24 mouse cellular contexts compared by ENCODE assay signal in the genomic region with DNA sequence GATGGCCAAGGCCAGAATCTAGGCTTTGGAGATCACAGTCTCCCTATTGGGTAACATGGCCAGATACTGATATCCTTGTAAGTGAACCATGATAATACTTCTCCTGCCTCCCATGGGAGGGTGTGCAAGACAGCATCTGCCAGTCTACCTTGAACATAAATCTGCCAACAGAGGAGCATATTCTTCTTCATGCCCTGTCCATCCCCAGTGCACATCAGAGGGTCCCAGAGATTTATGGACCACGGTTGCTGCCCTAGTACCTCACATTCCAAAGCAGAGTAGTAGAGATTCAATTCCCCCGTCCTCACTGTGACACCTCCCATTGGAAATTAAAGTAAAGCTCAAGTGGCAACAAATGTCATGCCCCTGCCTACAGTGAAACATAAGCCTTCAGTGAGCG.
A peak's percentile ranks its signal among the peaks of the same experiment; 100 is the strongest.
DNase-seq lines count a peak whose midpoint lies in the region; ATAC-seq lines count a peak whose summit lies in the region.
"Had no signal": no experiment of that assay in that cellular context is flagged by ENCODE, and none has a peak within 500 bp of the region (broad histone marks: within the 10 kb centered on the region; RNA-seq: fewer than 3 reads in every experiment).

No protein-coding gene starts in this region.

- H3K27ac ChIP-seq in kidney, embryonic 14.5 days (ENCODE audit: low read depth, low read length) = no peak overlapping the region
- H3K27ac ChIP-seq in kidney, embryonic 16.5 days (ENCODE audit: low read length) = no peak overlapping the region
- H3K27ac ChIP-seq: embryonic facial prominence, embryonic 10.5 days; embryonic facial prominence, embryonic 12.5 days; forebrain, embryonic 12.5 days had no signal

- H3K4me2 ChIP-seq in kidney, embryonic 14.5 days (replicated peaks; ENCODE audit: low read depth, low read length) = no peak overlapping the region
- H3K4me2 ChIP-seq in kidney, embryonic 16.5 days (replicated peaks; ENCODE audit: low read depth, low read length) = no peak overlapping the region
- H3K4me2 ChIP-seq: embryonic facial prominence, embryonic 12.5 days; forebrain, embryonic 12.5 days had no signal

- no peaks in the 10 kb centered on the region for H3K27me3 ChIP-seq in kidney, embryonic 14.5 days (ENCODE audit: control insufficient read depth, insufficient read depth, low read length)
- H3K27me3 ChIP-seq in kidney, embryonic 16.5 days (ENCODE audit: insufficient read depth, low read length) = no peaks in the 10 kb centered on the region
- H3K27me3 ChIP-seq: CH12.LX; embryonic facial prominence, embryonic 12.5 days; forebrain, embryonic 12.5 days; Patski had no signal

- no peak for DNase-seq in kidney, adult 9 months
- no peak for DNase-seq in kidney, postnatal 36 days
- DNase-seq in mesoderm, embryonic 11.5 days (ENCODE audit: low read depth, low spot score) = peak; percentile 40
- DNase-seq: adrenal gland, adult 8-10 months; adrenal gland, postnatal 14 days; adrenal gland, postnatal 36 days; B cell, adult 2 months; cerebellum, adult 11-12 months; cerebellum, adult 2 months; cerebellum, adult 9-10 months; cerebellum, postnatal 10 days; cerebellum, postnatal 25 days had no signal

- 29% methylated on average over 3 of the region's 3 CpGs for WGBS in kidney, embryonic 14.5 days
- 23% methylated on average over 3 of the region's 3 CpGs for WGBS in kidney, embryonic 16.5 days

- H3K9ac ChIP-seq in kidney, embryonic 14.5 days (ENCODE audit: low read depth, low read length) = no peak overlapping the region
- no peak overlapping the region for H3K9ac ChIP-seq in kidney, embryonic 16.5 days (replicated peaks; ENCODE audit: low read length)
- H3K9ac ChIP-seq: embryonic facial prominence, embryonic 12.5 days; forebrain, embryonic 12.5 days had no signal

- H3K4me1 ChIP-seq in kidney, embryonic 14.5 days (ENCODE audit: control insufficient read depth, insufficient read depth, low read length) = no peaks in the 10 kb centered on the region
- peaks cover 10% of the 10 kb centered on the region for H3K4me1 ChIP-seq in kidney, embryonic 16.5 days (ENCODE audit: insufficient read depth, low read length)
- H3K4me1 ChIP-seq: forebrain, embryonic 12.5 days had no signal

- H3K9me3 ChIP-seq in kidney, embryonic 14.5 days (ENCODE audit: control insufficient read depth, low read length) = no peaks in the 10 kb centered on the region
- H3K9me3 ChIP-seq in kidney, embryonic 16.5 days (ENCODE audit: low read length) = 0 out of 2 replicates have a peak, but pooled peaks cover 3% of the 10 kb centered on the region
- H3K9me3 ChIP-seq: embryonic facial prominence, embryonic 10.5 days; embryonic facial prominence, embryonic 12.5 days; forebrain, embryonic 12.5 days; G1E had no signal

- H3K36me3 ChIP-seq in kidney, embryonic 14.5 days (ENCODE audit: control insufficient read depth, insufficient read depth, low read length) = no peaks in the 10 kb centered on the region
- H3K36me3 ChIP-seq in kidney, embryonic 16.5 days (ENCODE audit: insufficient read depth, low read length) = no peaks in the 10 kb centered on the region
- H3K36me3 ChIP-seq: embryonic facial prominence, embryonic 10.5 days; embryonic facial prominence, embryonic 12.5 days; forebrain, embryonic 12.5 days had no signal

- ATAC-seq in kidney, embryonic 14.5 days (ENCODE audit: low FRiP score, low TSS enrichment) = peak; percentile 88
- ATAC-seq in kidney, embryonic 16.5 days (ENCODE audit: low FRiP score, low TSS enrichment) = peak; percentile 88
- ATAC-seq: activated CD4-positive, CD25-positive, alpha-beta regulatory T cell, adult 4 months; CD4-positive, CD25-positive, alpha-beta regulatory T cell, adult 4 months; forebrain, embryonic 14.5 days; forebrain, embryonic 16.5 days; Patski had no signal

- H3K4me3 ChIP-seq in kidney, embryonic 14.5 days (ENCODE audit: low read length) = no peak overlapping the region
- H3K4me3 ChIP-seq in kidney, embryonic 16.5 days (ENCODE audit: low read length) = no peak overlapping the region
- H3K4me3 ChIP-seq: embryonic facial prominence, embryonic 10.5 days; embryonic facial prominence, embryonic 12.5 days; forebrain, embryonic 12.5 days had no signal
